Mouse (Mus musculus): ENCODE data around the gene Tlcd1.

DNA sequence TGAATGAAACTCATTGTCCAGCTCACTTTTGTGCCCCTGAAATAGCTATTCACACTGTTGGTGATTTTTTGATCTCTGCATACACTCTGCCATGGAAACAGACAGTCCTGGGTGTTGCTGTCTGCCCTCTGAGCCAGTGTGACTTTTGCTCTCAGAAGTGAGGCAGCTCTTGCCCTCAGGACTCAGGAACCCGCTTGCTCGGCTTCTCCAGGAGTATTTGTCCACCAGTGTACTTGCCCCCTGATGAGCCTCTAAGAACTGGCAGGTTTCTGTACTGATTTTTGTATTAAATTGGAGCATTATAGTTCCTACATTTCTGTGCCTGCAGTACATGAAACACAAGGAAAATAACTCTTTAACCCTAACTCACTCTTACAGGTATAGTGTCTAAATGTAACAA is 33.0 kb upstream of the Tlcd1 start:
- TF ChIP-seq POLR2A (IDR thresholded peaks at IDR 0.05; ENCODE audit: borderline replicate concordance, extremely low read depth, insufficient read depth, insufficient read length, poor library complexity, severe bottlenecking), result no peak
- no peak for TF ChIP-seq CTCF (IDR thresholded peaks at IDR 0.05; ENCODE audit: borderline replicate concordance, extremely low read depth, insufficient read depth, insufficient read length)
